Mouse (Mus musculus): Measurements from ENCODE around the gene Slc6a19.
"Not testable (repeated sequence)": the region's sequence is repeated elsewhere in the genome, so short reads cannot be mapped to it uniquely, and the experiment has no call there.

Gene Slc6a19

DNA sequence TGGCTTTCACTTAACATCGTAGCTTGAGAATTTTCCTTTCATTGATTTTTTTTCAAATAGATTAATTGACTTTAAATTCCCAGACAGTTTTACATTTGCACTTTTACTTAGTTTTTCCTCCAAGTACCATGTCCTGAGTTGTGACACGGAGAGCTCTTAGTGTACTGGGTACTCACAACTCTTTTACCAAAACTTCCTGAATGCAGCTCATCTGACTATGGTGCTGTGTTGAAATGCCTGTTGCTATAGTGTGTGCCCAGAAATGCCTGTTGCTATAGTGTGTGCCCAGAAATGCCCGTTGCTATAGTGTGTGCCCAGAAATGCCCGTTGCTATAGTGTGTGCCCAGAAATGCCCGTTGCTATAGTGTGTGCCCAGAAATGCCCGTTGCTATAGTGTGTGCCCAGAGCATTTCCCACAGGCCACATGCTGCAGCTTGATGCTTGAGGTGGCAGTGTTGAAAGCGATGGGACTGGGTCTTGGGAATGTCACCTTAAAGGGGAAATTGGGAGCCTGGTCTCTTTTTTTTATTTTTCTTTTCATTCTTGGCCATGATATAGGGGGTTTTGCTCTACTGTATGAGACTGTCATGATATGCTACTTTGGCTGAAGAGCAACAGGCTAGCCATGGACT lies at the start of gene Slc6a19:
Gene Slc6a19 (minus strand): TSS at position 172 of the 632 bp plus-strand sequence.
- DNase-seq (ENCODE audit: low read depth, low spot score) = no peak

DNA sequence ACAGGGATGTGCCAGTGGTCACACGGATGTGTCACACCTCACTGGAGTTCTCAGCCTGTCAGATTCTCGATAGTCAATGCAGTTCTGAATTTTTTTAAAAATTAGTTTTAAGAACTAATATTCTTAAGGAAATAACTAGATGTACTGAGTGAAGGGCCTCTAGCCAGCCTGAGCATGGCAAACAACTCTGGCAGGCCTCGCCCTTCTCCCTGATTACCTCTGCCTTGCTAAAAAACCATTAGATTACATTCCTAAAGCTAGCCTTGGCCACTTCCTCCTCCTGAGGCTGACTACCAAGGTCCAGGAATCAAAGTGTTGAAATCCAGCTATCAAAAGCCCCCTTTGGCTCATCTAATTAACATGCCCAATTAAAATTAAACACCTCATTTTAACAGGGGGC lies 46.6 kb upstream of the Slc6a19 start:
- no peak for DNase-seq (ENCODE audit: low read depth, low spot score)

DNA sequence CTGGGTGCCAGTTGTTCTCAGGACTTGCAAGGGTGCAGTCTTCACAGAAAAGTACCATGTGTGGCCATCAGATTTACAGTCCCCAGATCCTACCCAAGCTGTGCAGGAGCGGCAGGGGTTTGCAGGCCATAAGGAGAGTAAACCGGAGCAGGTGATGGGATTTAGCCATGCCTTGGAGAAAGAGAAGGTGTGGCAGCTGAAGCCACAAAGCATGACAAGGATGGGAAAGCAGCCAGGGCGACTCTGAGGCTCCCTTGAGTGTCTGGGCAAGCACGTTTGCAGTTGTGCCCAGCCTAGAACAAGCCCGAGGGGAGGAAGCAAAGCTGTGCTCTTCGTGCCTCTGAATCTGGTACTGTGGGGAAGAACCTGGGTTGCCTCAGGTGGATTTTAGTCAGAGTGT lies 45.8 kb upstream of the Slc6a19 start:
- DNase-seq (ENCODE audit: low read depth, low spot score) = no peak

- no peak for DNase-seq (ENCODE audit: low read depth, low spot score)
Measured at GRCm38 (mm10) chr13:73748663-73749440, 44.2 kb upstream of the Slc6a19 start.

- no peak for DNase-seq (ENCODE audit: low read depth, low spot score)
Measured at GRCm38 (mm10) chr13:73743662-73744061, 39.0 kb upstream of the Slc6a19 start.

- no peak for DNase-seq (ENCODE audit: low read depth, low spot score)
Measured at GRCm38 (mm10) chr13:73742944-73743343, 38.3 kb upstream of the Slc6a19 start.

DNA sequence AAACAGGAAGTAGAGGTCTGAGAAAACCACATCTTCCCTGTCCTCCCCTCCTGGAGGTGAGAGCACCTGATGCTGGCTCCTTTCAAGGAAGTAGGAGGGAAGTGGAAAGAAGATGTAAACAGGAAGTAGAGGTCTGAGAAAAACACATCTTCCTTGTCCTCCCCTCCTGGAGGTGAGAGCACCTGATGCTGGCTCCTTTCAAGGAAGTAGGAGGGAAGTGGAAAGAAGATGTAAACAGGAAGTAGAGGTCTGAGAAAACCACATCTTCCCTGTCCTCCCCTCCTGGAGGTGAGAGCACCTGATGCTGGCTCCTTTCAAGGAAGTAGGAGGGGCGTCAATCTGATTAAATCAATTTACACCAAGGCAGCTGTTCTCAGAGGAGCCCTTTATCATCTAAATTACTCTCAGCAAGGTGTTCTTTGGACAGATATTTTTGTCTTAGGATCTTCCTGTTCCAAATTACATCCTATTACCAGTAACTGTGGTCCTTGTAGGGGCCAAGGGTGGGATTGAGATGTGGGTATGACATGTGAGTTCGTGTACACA lies 35.8 kb upstream of the Slc6a19 start:
- not testable (repeated sequence) for DNase-seq (ENCODE audit: low read depth, low spot score)

- no peak for DNase-seq (ENCODE audit: low read depth, low spot score)
Measured at GRCm38 (mm10) chr13:73736943-73737342, 32.3 kb upstream of the Slc6a19 start.

GRCm38 (mm10) chr13:73735928-73736327 lies 31.3 kb upstream of the Slc6a19 start:
- DNase-seq (ENCODE audit: low read depth, low spot score) = no peak

- DNase-seq (ENCODE audit: low read depth, low spot score) = no peak
Measured at GRCm38 (mm10) chr13:73735270-73735669, 30.6 kb upstream of the Slc6a19 start.

DNA sequence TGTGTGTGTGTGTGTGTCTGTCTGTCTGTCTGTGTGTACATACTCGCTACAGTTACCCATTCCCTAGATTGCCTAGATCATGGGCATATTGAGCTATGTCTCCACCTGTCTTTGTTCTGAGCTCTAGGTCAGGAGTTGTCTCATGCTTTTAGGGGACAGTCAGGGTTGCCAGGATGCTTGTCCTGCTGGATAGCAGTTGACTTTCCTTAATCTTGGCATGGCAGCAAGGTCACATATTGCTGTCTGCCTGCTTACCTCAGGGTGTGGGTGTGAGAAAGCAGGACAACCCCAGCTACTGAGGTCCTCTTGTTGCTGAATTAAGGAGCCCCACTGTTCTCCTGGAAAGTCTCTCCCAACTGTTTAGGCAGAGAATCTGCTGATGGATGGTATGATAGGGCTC lies 29.7 kb upstream of the Slc6a19 start:
- no peak for DNase-seq (ENCODE audit: low read depth, low spot score)

- DNase-seq (ENCODE audit: low read depth, low spot score) = no peak
Measured at GRCm38 (mm10) chr13:73732742-73733700, 28.4 kb upstream of the Slc6a19 start, which contains the start of gene Slc12a7. Slc12a7 (plus strand) TSS chr13:73733094.

- no peak for DNase-seq (ENCODE audit: low read depth, low spot score)
Measured at GRCm38 (mm10) chr13:73732235-73732634, 27.6 kb upstream of the Slc6a19 start.

GRCm38 (mm10) chr13:73730913-73731312 lies 26.2 kb upstream of the Slc6a19 start:
- no peak for DNase-seq (ENCODE audit: low read depth, low spot score)

- DNase-seq (ENCODE audit: low read depth, low spot score) = no peak
Measured at GRCm38 (mm10) chr13:73728633-73729032, 24.0 kb upstream of the Slc6a19 start.

DNA sequence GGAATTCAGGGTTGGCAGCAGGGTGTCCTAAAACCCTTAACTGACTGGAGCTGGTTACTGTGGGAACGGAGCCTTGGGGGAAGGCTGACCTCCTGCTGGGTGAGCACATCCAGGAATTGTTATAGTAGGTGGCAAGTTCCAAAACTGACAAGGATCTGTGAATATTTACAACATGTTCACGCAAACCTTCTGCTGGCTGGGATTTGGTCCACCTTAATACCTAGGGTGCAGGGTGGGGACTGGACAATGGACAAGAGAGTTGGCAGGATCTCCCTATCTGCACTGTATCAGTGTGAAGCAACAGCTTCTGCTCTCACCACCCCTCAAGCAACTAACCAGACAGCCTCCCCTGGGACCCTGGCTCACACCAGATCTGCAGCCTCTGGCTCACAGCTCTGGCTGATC lies 23.0 kb upstream of the Slc6a19 start:
- no peak for DNase-seq (ENCODE audit: low read depth, low spot score)

DNA sequence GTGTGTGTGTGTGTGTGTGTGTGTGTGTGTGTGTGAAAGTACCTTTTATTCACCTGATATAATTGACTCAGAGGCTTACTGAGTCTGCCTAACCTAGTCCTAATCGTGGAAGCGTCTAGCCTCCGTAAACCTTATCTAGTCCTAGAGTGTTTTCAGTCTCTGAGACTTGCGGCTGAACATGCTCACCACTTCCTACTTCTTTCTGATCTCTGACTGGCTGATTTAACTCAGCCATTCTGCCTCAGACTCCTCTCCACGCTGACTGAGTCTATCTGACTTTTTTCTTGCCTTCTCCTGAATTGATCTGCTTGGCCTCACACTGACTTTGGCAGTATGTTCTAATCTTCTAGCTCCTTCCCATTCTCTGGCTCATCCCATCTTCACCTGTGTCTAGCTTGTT lies 20.6 kb upstream of the Slc6a19 start:
- no peak for DNase-seq (ENCODE audit: low read depth, low spot score)

GRCm38 (mm10) chr13:73723081-73723668 lies 18.5 kb upstream of the Slc6a19 start:
- DNase-seq (ENCODE audit: low read depth, low spot score) = no peak

DNA sequence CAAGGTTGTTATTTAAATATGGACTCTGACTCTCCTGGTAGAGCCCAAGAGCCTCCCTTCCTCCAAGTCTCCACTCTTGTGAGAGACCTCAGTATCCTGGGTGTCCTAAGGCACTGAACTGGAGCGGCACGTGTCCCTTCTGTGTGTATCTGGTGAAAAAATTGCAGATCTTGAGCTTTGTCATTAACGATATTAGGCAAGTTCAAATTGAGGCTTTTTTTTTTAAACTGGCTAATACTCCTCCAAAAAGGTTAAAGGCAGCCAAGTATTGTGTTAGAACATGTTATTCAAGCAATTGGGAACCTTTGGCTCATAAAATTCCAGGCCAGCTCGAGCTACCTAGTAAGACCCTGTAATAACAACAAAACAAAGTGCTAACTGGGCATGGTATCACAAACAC lies 15.6 kb upstream of the Slc6a19 start:
- no peak for DNase-seq (ENCODE audit: low read depth, low spot score)

DNA sequence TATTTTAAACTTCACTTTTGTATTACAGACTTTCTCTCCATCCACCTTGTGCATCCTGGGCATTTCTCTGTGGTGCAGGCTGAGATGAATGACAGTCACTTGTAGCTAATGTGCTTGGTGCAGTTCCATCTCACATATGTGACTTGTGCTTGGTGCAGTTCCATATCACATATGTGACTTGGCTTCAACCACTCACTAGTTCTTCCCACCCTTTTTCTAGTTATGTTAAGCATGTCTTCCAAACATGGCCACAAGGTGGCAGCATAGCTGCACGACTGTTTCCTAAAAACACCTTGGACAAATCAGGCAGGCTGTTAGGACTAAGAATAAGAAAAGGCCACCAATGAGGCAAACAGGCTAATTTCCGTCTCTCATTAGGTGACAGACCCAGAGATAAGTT lies 13.6 kb upstream of the Slc6a19 start:
- DNase-seq (ENCODE audit: low read depth, low spot score) = peak; percentile 59

DNA sequence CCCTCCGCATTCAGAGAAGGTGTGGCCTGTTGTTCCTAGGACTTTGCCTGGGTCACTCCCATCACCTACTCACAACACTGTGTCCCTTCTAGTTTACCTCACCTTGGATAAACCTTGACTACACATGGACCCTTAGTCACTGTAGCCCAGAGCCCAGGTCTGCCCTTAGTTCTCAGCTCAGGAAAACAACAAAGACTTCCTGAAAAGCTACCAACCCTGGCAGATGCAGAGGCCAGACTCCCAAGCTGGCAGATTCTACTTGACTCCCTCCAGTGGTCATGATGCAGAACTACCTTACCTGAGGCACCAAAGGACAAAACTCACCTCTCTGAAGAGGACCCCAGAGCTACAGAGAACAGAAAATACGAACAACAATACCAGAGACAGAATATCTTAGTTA lies 9.4 kb upstream of the Slc6a19 start:
- DNase-seq (ENCODE audit: low read depth, low spot score) = no peak
